Mouse (Mus musculus) lung, postnatal 0 days (tissue): ENCODE data around the gene Stap2.

Experiments
- CTCF ChIP-seq: IDR thresholded peaks from 2 replicates; pipeline ENCODE4 v1.5.1; 2016; ENCODE audit warnings: antibody characterized with exemption, mild to moderate bottlenecking
- EP300 ChIP-seq: IDR thresholded peaks from 2 replicates; pipeline ENCODE4 v1.6.1; 2016; ENCODE audit warnings: antibody characterized with exemption, mild to moderate bottlenecking, control low read depth

DNA sequence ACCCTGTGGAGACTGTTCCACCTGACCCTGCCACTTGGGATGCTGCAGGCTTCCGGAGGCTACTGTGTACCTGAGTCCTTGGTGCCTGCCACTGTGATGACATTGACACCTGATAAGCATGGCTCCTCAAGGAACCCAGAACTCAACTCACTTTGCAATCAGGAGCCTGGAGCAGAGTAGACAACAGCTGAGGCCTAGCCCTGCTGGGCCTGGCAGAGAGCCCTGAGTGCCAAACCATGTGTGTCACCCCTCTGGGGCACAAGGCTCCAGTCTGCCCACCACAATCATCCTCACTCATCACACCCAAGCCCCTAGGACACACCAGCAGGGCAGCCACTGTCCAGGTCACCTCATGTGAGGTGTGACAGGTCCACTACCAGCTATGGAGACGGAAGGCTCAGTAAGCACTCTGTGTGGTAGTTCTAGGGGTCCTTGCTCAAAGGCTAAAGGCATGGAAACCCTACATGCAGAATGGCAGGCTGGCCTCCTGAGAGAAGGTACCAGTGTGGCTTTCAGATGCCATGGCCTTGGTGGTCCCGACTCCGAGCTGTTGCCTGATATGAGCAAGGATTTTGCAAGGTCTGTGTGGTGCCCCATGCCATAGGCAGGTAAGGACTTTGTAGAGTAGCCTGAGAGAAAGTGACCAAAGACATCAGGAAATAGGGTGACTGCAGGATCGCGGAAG lies 15.2 kb upstream of the Stap2 start:
- TF ChIP-seq CTCF (no peak), EP300 (no peak)
